Mouse (Mus musculus) hindbrain, postnatal 0 days (tissue): ENCODE data around the gene Ccdc107. TPM values are rescaled to one million over a fixed set of nuclear protein-coding genes. Genes with fewer than 3 reads are reported as not detected.
A peak's percentile ranks its signal among the peaks of the same experiment; 100 is the strongest.

ENCODE experiments used
- ATAC-seq: fragments of 200-750 bp; cut with Nextera tagmentation; 2 replicates; pipeline ENCODE4 v1.8.0; 2017; ENCODE audit warnings: mild to moderate bottlenecking, moderate TSS enrichment, moderate library complexity
- DNase-seq: peaks from one replicate; pipeline ENCODE4 v3.0.0-alpha.2; 2015; ENCODE audit warnings: low spot score
- H3K27ac ChIP-seq: fragments of 300-500 bp; sonication (generic); 2 replicates; pipeline ENCODE4 v1.5.1; 2014; ENCODE audit warnings: mild to moderate bottlenecking
- H3K27me3 ChIP-seq: fragments of 300-500 bp; sonication (generic); 2 replicates; pipeline ENCODE4 v1.6.1; 2014; ENCODE audit warnings: low read length, mixed read lengths; ENCODE audit not compliant: insufficient read depth
- H3K36me3 ChIP-seq: fragments of 300-500 bp; sonication (generic); 2 replicates; pipeline ENCODE4 v1.6.1; 2014; ENCODE audit warnings: low read length, mixed read lengths; ENCODE audit not compliant: insufficient read depth
- H3K4me1 ChIP-seq: fragments of 300-500 bp; sonication (generic); 2 replicates; pipeline ENCODE4 v1.6.1; 2014; ENCODE audit warnings: antibody characterized with exemption, low read length, mixed read lengths; ENCODE audit not compliant: insufficient read depth
- H3K4me2 ChIP-seq: fragments of 300-500 bp; sonication (generic); 2 replicates; pipeline ENCODE4 v1.6.1; 2014; ENCODE audit warnings: low read depth, mild to moderate bottlenecking, low read length, moderate library complexity, mixed read lengths
- H3K4me3 ChIP-seq: fragments of 300-500 bp; sonication (generic); 2 replicates; pipeline ENCODE4 v1.5.1; 2014; ENCODE audit warnings: low read length
- H3K9ac ChIP-seq: fragments of 300-500 bp; sonication (generic); replicated peaks from 2 replicates; pipeline ENCODE4 v1.6.1; 2014; ENCODE audit warnings: mild to moderate bottlenecking, low read length, moderate library complexity, mixed read lengths
- H3K9me3 ChIP-seq: fragments of 300-500 bp; sonication (generic); 2 replicates; pipeline ENCODE4 v1.6.1; 2016; ENCODE audit warnings: low read length, mixed read lengths
- CTCF ChIP-seq: IDR thresholded peaks from 2 replicates; pipeline ENCODE4 v1.5.1; 2016; ENCODE audit warnings: antibody characterized with exemption, control low read depth, low read depth
- WGBS: fragments of 180-500 bp; shearing (Covaris S2); extraction: QIAGEN DNeasy Blood & Tissue Kit; methylation state at CpG from one replicate; pipeline ENCODE4 v1.1.7; 2014; 5-methylcytosine and 5-hydroxymethylcytosine counted together
- polyA plus RNA-seq: library from polyadenylated mRNA; unstranded; fragments of >200 nt; fragmentation: Nextera tagmentation; extraction: Ambion mirVana; gene quantifications from 2 replicates; pipeline ENCODE4 v1.2.1, GENCODE M21; 2015
- total RNA-seq: library from RNA; depleted of rRNA; stranded (reverse); fragments of >200 nt; gene quantifications from 2 replicates; pipeline ENCODE4 v1.2.3, GENCODE M21; 2014

The Ccdc107 gene
- total and polyA plus RNA-seq, 2 experiments from 2014 or later: 89.9 to 104 TPM

GRCm38 (mm10) chr4:43499407-43500333 is 7.0 kb downstream of the Ccdc107 start, which contains the start of gene Arhgef39:
TSS of gene Arhgef39 (minus strand) at chr4:43499695.
- no peaks in the 10 kb centered on the region for H3K27me3 ChIP-seq
- peak within 1 kb of the TSS; percentile 43 for H3K9ac ChIP-seq
- no peak for TF ChIP-seq CTCF
- peak within 1 kb of the TSS; percentile 61 for H3K4me3 ChIP-seq
- no peak within 1 kb of the TSS for H3K27ac ChIP-seq
- no peaks in the 10 kb centered on the region; the same call in 1 of the 2 replicates for H3K4me1 ChIP-seq
- no peaks in the 10 kb centered on the region for H3K9me3 ChIP-seq
- peak; percentile 92 for DNase-seq
- WGBS: 7% methylated on average over 50 of the region's 50 CpGs
- peak; percentile 86 for ATAC-seq
- peak within 1 kb of the TSS; percentile 82 for H3K4me2 ChIP-seq
- no peaks in the 10 kb centered on the region; the same call in 1 of the 2 replicates for H3K36me3 ChIP-seq

GRCm38 (mm10) chr4:43503041-43503440 is 10.3 kb downstream of the Ccdc107 start:
- no peak overlapping the region for H3K4me3 ChIP-seq
- no peak for TF ChIP-seq CTCF
- H3K4me2 ChIP-seq: no peak overlapping the region
- no peaks in the 10 kb centered on the region for H3K36me3 ChIP-seq
- no peak overlapping the region for H3K27ac ChIP-seq
- H3K9ac ChIP-seq: no peak overlapping the region
- WGBS: 83% methylated on average over 2 of the region's 2 CpGs
- no peaks in the 10 kb centered on the region for H3K9me3 ChIP-seq
- no peaks in the 10 kb centered on the region for H3K27me3 ChIP-seq
- H3K4me1 ChIP-seq: no peaks in the 10 kb centered on the region
- ATAC-seq (no peak), DNase-seq (no peak)

GRCm38 (mm10) chr4:43503506-43503905 is 10.8 kb downstream of the Ccdc107 start:
- no peak for TF ChIP-seq CTCF
- no peaks in the 10 kb centered on the region for H3K36me3 ChIP-seq
- WGBS: 78% methylated on average over 6 of the region's 6 CpGs
- ATAC-seq (no peak), DNase-seq (no peak)
- no peak overlapping the region for H3K27ac ChIP-seq
- H3K4me3 ChIP-seq: no peak overlapping the region
- H3K4me2 ChIP-seq: no peak overlapping the region
- H3K9me3 ChIP-seq: no peaks in the 10 kb centered on the region
- H3K9ac ChIP-seq: no peak overlapping the region
- H3K4me1 ChIP-seq: peaks cover under 1% of the 10 kb centered on the region; the same call in 1 of the 2 replicates
- no peaks in the 10 kb centered on the region for H3K27me3 ChIP-seq

- 89% methylated on average over 4 of the region's 4 CpGs for WGBS
- Histone ChIP-seq H3K27ac (no peak overlapping the region), H3K36me3 (no peaks in the 10 kb centered on the region), H3K4me1 (peaks cover 7% of the 10 kb centered on the region; the same call in 1 of the 2 replicates), H3K4me2 (no peak overlapping the region), H3K9ac (no peak overlapping the region), H3K9me3 (no peaks in the 10 kb centered on the region), H3K4me3 (no peak overlapping the region), H3K27me3 (0 out of 2 replicates have a peak, but pooled peaks cover under 1% of the 10 kb centered on the region)
- ATAC-seq (no peak), DNase-seq (no peak)
- no peak for TF ChIP-seq CTCF
Measured at GRCm38 (mm10) chr4:43504269-43504668, 11.6 kb downstream of the Ccdc107 start.

- no peak overlapping the region for H3K9ac ChIP-seq
Measured at GRCm38 (mm10) chr4:43506074-43506473, 13.4 kb downstream of the Ccdc107 start.

GRCm38 (mm10) chr4:43506536-43507185 is 14.0 kb downstream of the Ccdc107 start, which contains the start of gene Car9:
TSS of gene Car9 (plus strand) at chr4:43506966.
- no peak within 1 kb of the TSS; the same call in 1 of the 2 replicates for H3K4me2 ChIP-seq
- H3K9ac ChIP-seq: no peak within 1 kb of the TSS
- WGBS: 45% methylated on average over 9 of the region's 9 CpGs
- no peaks in the 10 kb centered on the region for H3K36me3 ChIP-seq
- DNase-seq (no peak), ATAC-seq (peak; percentile 27; the same call in 1 of the 2 replicates)
- TF ChIP-seq CTCF: no peak
- H3K4me3 ChIP-seq: no peak within 1 kb of the TSS
- H3K4me1 ChIP-seq: peaks cover 7% of the 10 kb centered on the region; the same call in 1 of the 2 replicates
- H3K27ac ChIP-seq: no peak within 1 kb of the TSS
- 0 out of 2 replicates have a peak, but pooled peaks cover 4% of the 10 kb centered on the region for H3K27me3 ChIP-seq
- H3K9me3 ChIP-seq: no peaks in the 10 kb centered on the region

More at GRCm38 (mm10) chr4:43506074-43506473, 13.4 kb downstream of the Ccdc107 start:
- no peak for TF ChIP-seq CTCF
- ATAC-seq: no peak
- H3K27me3 ChIP-seq: 0 out of 2 replicates have a peak, but pooled peaks cover 4% of the 10 kb centered on the region
- no peak overlapping the region for H3K27ac ChIP-seq
- no peak overlapping the region for H3K4me2 ChIP-seq
- peaks cover 7% of the 10 kb centered on the region; the same call in 1 of the 2 replicates for H3K4me1 ChIP-seq
- no peak for DNase-seq
- 55% methylated on average over 8 of the region's 8 CpGs for WGBS
- no peaks in the 10 kb centered on the region for H3K36me3 ChIP-seq
- no peaks in the 10 kb centered on the region for H3K9me3 ChIP-seq
- no peak overlapping the region for H3K4me3 ChIP-seq
